In the genomic region with DNA sequence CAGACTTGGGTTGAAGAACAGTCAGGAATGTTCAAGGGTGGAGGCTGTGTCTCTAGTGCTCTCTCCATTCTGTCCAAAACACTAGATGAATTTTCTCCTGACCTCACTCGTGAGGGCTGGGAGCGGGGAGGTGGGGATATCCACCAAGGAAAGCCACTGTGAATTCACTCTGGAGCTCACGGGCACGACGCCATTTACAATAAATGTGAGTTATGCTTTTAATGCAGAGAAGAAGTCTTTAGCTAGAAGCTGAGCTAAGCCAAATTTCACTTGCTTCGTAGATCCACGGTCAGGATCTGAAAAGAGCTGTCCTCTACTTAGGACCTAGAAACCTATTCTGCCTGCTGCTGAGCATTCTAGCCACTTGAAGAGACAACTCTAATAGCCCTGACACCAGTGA, we compare ENCODE assay signal across 12 mouse cellular contexts. TPM values are rescaled to one million over a fixed set of nuclear protein-coding genes. Genes with fewer than 3 reads are reported as not detected.
DNase-seq lines count a peak whose midpoint lies in the region; ATAC-seq and TF ChIP-seq lines count a peak whose summit lies in the region.
"Had no signal": no experiment of that assay in that cellular context is flagged by ENCODE, and none has a peak within 500 bp of the region (broad histone marks: within the 10 kb centered on the region; RNA-seq: fewer than 3 reads in every experiment).

No protein-coding gene starts in this region.

- H3K27me3 ChIP-seq in kidney, embryonic 14.5 days (ENCODE audit: control insufficient read depth, insufficient read depth, low read length) = peaks cover 32% of the 10 kb centered on the region; the same call in 1 of the 2 replicates
- peaks cover 38% of the 10 kb centered on the region for H3K27me3 ChIP-seq in limb, embryonic 14.5 days (ENCODE audit: control insufficient read depth, insufficient read depth, low read length)
- peaks cover 41% of the 10 kb centered on the region for H3K27me3 ChIP-seq in liver, postnatal 0 days (ENCODE audit: insufficient read depth, low read length)

- no peak for ATAC-seq in kidney, embryonic 14.5 days (ENCODE audit: low FRiP score, low TSS enrichment)
- ATAC-seq in limb, embryonic 14.5 days (ENCODE audit: low FRiP score, low read depth) = no peak
- no peak for ATAC-seq in CD4-positive, CD25-positive, alpha-beta regulatory T cell, adult 4 months
- no peak for ATAC-seq in liver, postnatal 0 days
- ATAC-seq: activated CD4-positive, CD25-positive, alpha-beta regulatory T cell, adult 4 months had no signal

- no peak for DNase-seq in kidney, adult 8-10 months
- DNase-seq in right cerebral cortex, postnatal 4 days = peak; percentile 13
- DNase-seq in right cerebral cortex, postnatal 14 days = no peak
- peak; percentile 53 for DNase-seq in limb, embryonic 14.5 days (ENCODE audit: low spot score)
- no peak for DNase-seq in layer of hippocampus, adult 18-20 months (ENCODE audit: low spot score in 2 of 2)
- no peak for DNase-seq in liver, postnatal 0 days
- DNase-seq: heart, postnatal 14 days; liver, embryonic 13.5 days; thymus, postnatal 36 days had no signal

- peak overlapping the region; percentile 55; the same call in 1 of the 2 replicates for H3K4me3 ChIP-seq in kidney, embryonic 14.5 days (ENCODE audit: low read length)
- peak overlapping the region; percentile 55 for H3K4me3 ChIP-seq in limb, embryonic 14.5 days (replicated peaks; ENCODE audit: low read length)
- H3K4me3 ChIP-seq in liver, postnatal 0 days (ENCODE audit: low read depth, low read length) = no peak overlapping the region
- H3K4me3 ChIP-seq: liver, embryonic 13.5 days had no signal

- no peak overlapping the region for H3K9ac ChIP-seq in kidney, embryonic 14.5 days (ENCODE audit: low read depth, low read length)
- no peak overlapping the region for H3K9ac ChIP-seq in limb, embryonic 14.5 days (ENCODE audit: low read depth, low read length, severe bottlenecking)
- H3K9ac ChIP-seq in liver, postnatal 0 days (replicated peaks) = no peak overlapping the region
- H3K9ac ChIP-seq: liver, embryonic 13.5 days had no signal

- no peaks in the 10 kb centered on the region for H3K9me3 ChIP-seq in kidney, embryonic 14.5 days (ENCODE audit: control insufficient read depth, low read length)
- H3K9me3 ChIP-seq in limb, embryonic 14.5 days (ENCODE audit: control insufficient read depth, low read length) = no peaks in the 10 kb centered on the region
- H3K9me3 ChIP-seq in liver, postnatal 0 days (ENCODE audit: low read length) = no peaks in the 10 kb centered on the region
- H3K9me3 ChIP-seq: liver, embryonic 13.5 days had no signal

- no peak for TF ChIP-seq CTCF in liver, postnatal 0 days (IDR thresholded peaks at IDR 0.05; ENCODE audit: low read depth)

- H3K4me2 ChIP-seq in kidney, embryonic 14.5 days (replicated peaks; ENCODE audit: low read depth, low read length) = peak overlapping the region; percentile 86; the same call in 1 of the 2 replicates
- peak overlapping the region; percentile 99 for H3K4me2 ChIP-seq in limb, embryonic 14.5 days (replicated peaks; ENCODE audit: low read depth, low read length, severe bottlenecking)
- H3K4me2 ChIP-seq in liver, postnatal 0 days (ENCODE audit: low read depth, low read length) = no peak overlapping the region
- H3K4me2 ChIP-seq: liver, embryonic 13.5 days had no signal

- no peak overlapping the region for H3K27ac ChIP-seq in kidney, embryonic 14.5 days (ENCODE audit: low read depth, low read length)
- no peak overlapping the region for H3K27ac ChIP-seq in limb, embryonic 14.5 days (replicated peaks; ENCODE audit: low read depth, low read length)
- no peak overlapping the region for H3K27ac ChIP-seq in liver, postnatal 0 days (ENCODE audit: low read depth)
- H3K27ac ChIP-seq: liver, embryonic 13.5 days had no signal

- no peaks in the 10 kb centered on the region for H3K36me3 ChIP-seq in kidney, embryonic 14.5 days (ENCODE audit: control insufficient read depth, insufficient read depth, low read length)
- H3K36me3 ChIP-seq in limb, embryonic 14.5 days (ENCODE audit: control insufficient read depth, insufficient read depth, low read length) = no peaks in the 10 kb centered on the region
- no peaks in the 10 kb centered on the region for H3K36me3 ChIP-seq in liver, postnatal 0 days (replicated peaks; ENCODE audit: insufficient read depth, low read length)
- H3K36me3 ChIP-seq: liver, embryonic 13.5 days had no signal

- no peak for TF ChIP-seq POLR2A in limb, embryonic 14.5 days (IDR thresholded peaks at IDR 0.05; ENCODE audit: borderline replicate concordance, extremely low read depth, insufficient read depth, insufficient read length)

- no peak for TF ChIP-seq EP300 in liver, postnatal 0 days (IDR thresholded peaks at IDR 0.05; ENCODE audit: low read depth)

- 48% methylated on average over 7 of the region's 7 CpGs for WGBS in kidney, embryonic 14.5 days
- 36% methylated on average over 7 of the region's 7 CpGs for WGBS in limb, embryonic 14.5 days
- 51% methylated on average over 7 of the region's 7 CpGs for WGBS in liver, postnatal 0 days (ENCODE audit: insufficient replicate concordance)

- no peaks in the 10 kb centered on the region for H3K4me1 ChIP-seq in kidney, embryonic 14.5 days (ENCODE audit: control insufficient read depth, insufficient read depth, low read length)
- H3K4me1 ChIP-seq in limb, embryonic 14.5 days (ENCODE audit: control insufficient read depth, insufficient read depth, low read length) = no peaks in the 10 kb centered on the region
- no peaks in the 10 kb centered on the region for H3K4me1 ChIP-seq in liver, postnatal 0 days (ENCODE audit: insufficient read depth)
- H3K4me1 ChIP-seq: liver, embryonic 13.5 days had no signal

RNA-seq across cellular contexts. Expression of gene Bmp3, which starts 2.1 kb away (rescaled TPM):
- polyA plus RNA-seq in kidney, embryonic 14.5 days (2014; fragmentation: Nextera tagmentation; extraction: Ambion mirVana) = 5.6 and 12.9 TPM in 2 replicates
- 6.2 and 7.0 TPM in 2 replicates for polyA plus RNA-seq in limb, embryonic 14.5 days (2012; rRNA removed)
- 7.6 and 8.6 TPM in 2 replicates for polyA plus RNA-seq in limb, embryonic 14.5 days (2014; fragmentation: Nextera tagmentation; extraction: Ambion mirVana)
- polyA plus RNA-seq in CD4-positive, CD25-positive, alpha-beta regulatory T cell, adult 4 months (2017; shearing (Covaris generic)) = under 1 TPM in 1 of 2 experiments, not detected in 1; 0.27 TPM
- total RNA-seq in layer of hippocampus, adult 18-20 months (2021) = 1 to 10 TPM; 2.3 to 3.2 TPM
- not detected in 2 replicates for polyA plus RNA-seq in liver, postnatal 0 days (2015; fragmentation: Nextera tagmentation; extraction: Ambion mirVana)
- polyA plus RNA-seq: activated CD4-positive, CD25-positive, alpha-beta regulatory T cell, adult 4 months had no signal

Comparison
In these comparisons a context has a peak if more than half of its experiments do, and no peak if none do; other contexts are left out.
1. DNase-seq: peak in right cerebral cortex, postnatal 4 days (single experiment) and limb, embryonic 14.5 days (single experiment); none in kidney, adult 8-10 months (0 of 2), right cerebral cortex, postnatal 14 days (single experiment), layer of hippocampus, adult 18-20 months (0 of 2) and liver, postnatal 0 days (single experiment).